Mouse (Mus musculus): ENCODE measurements around the gene Gm45233. TPM values are rescaled to one million over a fixed set of nuclear protein-coding genes. Genes with fewer than 3 reads are reported as not detected.

Gm45233 gene
- polyA plus RNA-seq, 1 experiment from 2014 or later, result 0.22 TPM

GRCm38 (mm10) chr7:43451726-43452125, 7.8 kb downstream of the Gm45233 start:
- H3K27me3 ChIP-seq (replicated peaks), result no peaks in the 10 kb centered on the region

GRCm38 (mm10) chr7:43452609-43453008, 8.7 kb downstream of the Gm45233 start:
- no peaks in the 10 kb centered on the region for H3K4me1 ChIP-seq
- H3K9ac ChIP-seq (replicated peaks), result no peak overlapping the region
- peaks cover 62% of the 10 kb centered on the region for H3K36me3 ChIP-seq
- no peak overlapping the region for H3K4me2 ChIP-seq
- WGBS, result 47% methylated on average over 4 of the region's 4 CpGs
- no peaks in the 10 kb centered on the region for H3K9me3 ChIP-seq (replicated peaks)
- H3K27ac ChIP-seq (replicated peaks), result no peak overlapping the region
- no peak overlapping the region for H3K4me3 ChIP-seq (replicated peaks)
- H3K27me3 ChIP-seq (replicated peaks), result no peaks in the 10 kb centered on the region
- ATAC-seq (ENCODE audit: low FRiP score), result no peak

More at GRCm38 (mm10) chr7:43451726-43452125, 7.8 kb downstream of the Gm45233 start:
- H3K9me3 ChIP-seq (replicated peaks), result no peaks in the 10 kb centered on the region
- no peak for ATAC-seq (ENCODE audit: low FRiP score)
- no peak overlapping the region for H3K4me3 ChIP-seq (replicated peaks)
- no peak overlapping the region for H3K9ac ChIP-seq (replicated peaks)
- no peak overlapping the region for H3K4me2 ChIP-seq
- H3K36me3 ChIP-seq, result peaks cover 53% of the 10 kb centered on the region
- 97% methylated on average over 11 of the region's 11 CpGs for WGBS
- no peak overlapping the region for H3K27ac ChIP-seq (replicated peaks)
- no peaks in the 10 kb centered on the region for H3K4me1 ChIP-seq

- WGBS, result 89% methylated on average over 14 of the region's 14 CpGs
- H3K4me2 ChIP-seq, result no peak overlapping the region
- no peak for ATAC-seq (ENCODE audit: low FRiP score)
- peaks cover 64% of the 10 kb centered on the region for H3K36me3 ChIP-seq
- H3K4me1 ChIP-seq, result no peaks in the 10 kb centered on the region
- no peak overlapping the region for H3K27ac ChIP-seq (replicated peaks)
- no peaks in the 10 kb centered on the region for H3K9me3 ChIP-seq (replicated peaks)
- H3K27me3 ChIP-seq (replicated peaks), result no peaks in the 10 kb centered on the region
- H3K4me3 ChIP-seq (replicated peaks), result no peak overlapping the region
- H3K9ac ChIP-seq (replicated peaks), result no peak overlapping the region
Observed at GRCm38 (mm10) chr7:43453599-43454355, 9.8 kb downstream of the Gm45233 start.

- H3K36me3 ChIP-seq, result peaks cover 64% of the 10 kb centered on the region
- H3K9me3 ChIP-seq (replicated peaks), result no peaks in the 10 kb centered on the region
- no peaks in the 10 kb centered on the region for H3K4me1 ChIP-seq
- no peak overlapping the region for H3K4me3 ChIP-seq (replicated peaks)
- H3K27me3 ChIP-seq (replicated peaks), result no peaks in the 10 kb centered on the region
- H3K4me2 ChIP-seq, result no peak overlapping the region
- no peak overlapping the region for H3K27ac ChIP-seq (replicated peaks)
- 92% methylated on average over 6 of the region's 6 CpGs for WGBS
- H3K9ac ChIP-seq (replicated peaks), result no peak overlapping the region
- no peak for ATAC-seq (ENCODE audit: low FRiP score)
Observed at GRCm38 (mm10) chr7:43454371-43454770, 10.4 kb downstream of the Gm45233 start.

DNA sequence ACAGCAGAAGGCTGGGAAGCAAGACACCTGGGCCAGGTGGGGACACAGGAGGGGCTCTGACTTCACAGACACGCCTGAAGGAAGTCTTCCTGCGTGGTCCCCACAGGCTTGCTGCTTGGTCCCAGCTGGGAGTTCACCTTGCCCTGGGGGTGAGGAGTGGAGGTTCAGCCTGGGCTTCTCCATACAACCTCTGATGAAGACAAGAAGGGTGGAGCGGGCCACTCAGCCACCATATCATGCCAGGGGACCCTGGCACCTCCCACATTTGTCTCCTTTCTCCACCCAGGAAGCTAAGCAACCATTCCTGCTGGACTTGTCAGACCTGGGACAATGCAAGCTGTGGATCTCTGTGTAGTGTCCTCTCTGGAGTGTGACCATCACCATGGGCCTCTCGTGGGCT, 18.9 kb downstream of the Gm45233 start, which contains the start of gene Vsig10l:
Gene Vsig10l, plus strand, starts transcription at position 301 of the 400 bp plus-strand sequence.
- 77% methylated on average over 4 of the region's 4 CpGs for WGBS
- Histone ChIP-seq H3K4me1 (peaks cover 23% of the 10 kb centered on the region), H3K9me3 (replicated peaks) (no peaks in the 10 kb centered on the region), H3K4me2 (no peak within 1 kb of the TSS), H3K9ac (replicated peaks) (no peak within 1 kb of the TSS), H3K27me3 (replicated peaks) (peaks cover 12% of the 10 kb centered on the region), H3K36me3 (no peaks in the 10 kb centered on the region), H3K27ac (replicated peaks) (no peak within 1 kb of the TSS), H3K4me3 (replicated peaks) (no peak within 1 kb of the TSS)
- no peak for ATAC-seq (ENCODE audit: low FRiP score)

- Histone ChIP-seq H3K27ac (replicated peaks) (no peak overlapping the region), H3K4me2 (peak overlapping the region; percentile 95), H3K9me3 (replicated peaks) (no peaks in the 10 kb centered on the region), H3K4me3 (replicated peaks) (no peak overlapping the region), H3K36me3 (no peaks in the 10 kb centered on the region), H3K4me1 (peaks cover 23% of the 10 kb centered on the region), H3K27me3 (replicated peaks) (peaks cover 15% of the 10 kb centered on the region), H3K9ac (replicated peaks) (no peak overlapping the region)
- WGBS, result 83% methylated on average over 7 of the region's 7 CpGs
- no peak for ATAC-seq (ENCODE audit: low FRiP score)
Observed at GRCm38 (mm10) chr7:43463976-43464375, 20.0 kb downstream of the Gm45233 start.

GRCm38 (mm10) chr7:43464864-43465343, 21.0 kb downstream of the Gm45233 start:
- H3K27me3 ChIP-seq (replicated peaks), result peaks cover 15% of the 10 kb centered on the region
- H3K9ac ChIP-seq (replicated peaks), result peak overlapping the region; percentile 63
- no peaks in the 10 kb centered on the region for H3K9me3 ChIP-seq (replicated peaks)
- peak overlapping the region; percentile 95 for H3K4me2 ChIP-seq
- peak overlapping the region; percentile 71 for H3K27ac ChIP-seq (replicated peaks)
- peak; percentile 67 for ATAC-seq (ENCODE audit: low FRiP score)
- H3K36me3 ChIP-seq, result no peaks in the 10 kb centered on the region
- H3K4me3 ChIP-seq (replicated peaks), result peak overlapping the region; percentile 52
- peaks cover 23% of the 10 kb centered on the region for H3K4me1 ChIP-seq
- WGBS, result 7% methylated on average over 35 of the region's 35 CpGs

DNA sequence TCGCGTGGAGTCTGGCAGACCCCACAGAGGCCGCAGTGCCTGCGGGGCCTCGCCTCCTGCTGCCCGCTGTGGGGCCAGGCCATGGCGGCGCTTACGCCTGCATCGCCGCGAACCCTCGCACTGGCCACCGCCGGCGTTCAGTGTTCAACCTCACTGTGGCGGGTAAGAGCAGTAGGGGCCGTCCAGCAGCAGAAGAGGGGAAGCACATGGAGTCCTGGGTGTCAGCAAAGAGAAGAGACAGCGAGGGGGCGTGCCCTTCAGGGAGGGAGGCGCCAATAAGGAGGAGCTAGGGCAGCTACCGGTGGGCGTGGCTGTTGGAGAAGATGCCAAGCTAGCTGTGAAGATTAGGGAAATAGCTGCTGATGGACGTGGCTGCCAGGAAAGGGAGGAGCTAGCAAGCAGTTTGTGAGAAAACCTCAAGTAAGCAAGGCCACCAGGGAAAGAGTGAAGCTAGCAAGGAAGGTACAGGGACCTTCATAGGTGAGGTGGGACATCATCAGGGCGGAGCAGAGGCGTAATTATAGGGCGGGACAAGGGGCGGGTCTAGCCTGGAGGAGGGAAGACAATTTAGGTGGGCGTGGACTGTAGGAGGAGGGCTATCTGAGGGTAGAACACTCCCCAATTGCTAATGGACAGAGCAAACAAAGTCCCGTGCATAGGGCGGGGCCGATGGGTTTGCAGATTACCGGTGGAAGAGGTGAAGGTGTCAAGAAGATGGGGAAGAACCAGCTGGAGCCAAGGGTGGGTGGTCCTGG, 21.6 kb downstream of the Gm45233 start:
- WGBS, result under 1% methylated on average over 33 of the region's 33 CpGs
- ATAC-seq (ENCODE audit: low FRiP score), result peak; percentile 90
- Histone ChIP-seq H3K36me3 (no peaks in the 10 kb centered on the region), H3K9ac (replicated peaks) (peak overlapping the region; percentile 63), H3K4me3 (replicated peaks) (peak overlapping the region; percentile 52), H3K27me3 (replicated peaks) (peaks cover 15% of the 10 kb centered on the region), H3K4me1 (peaks cover 23% of the 10 kb centered on the region), H3K4me2 (peak overlapping the region; percentile 95), H3K9me3 (replicated peaks) (no peaks in the 10 kb centered on the region), H3K27ac (replicated peaks) (peak overlapping the region; percentile 71)

DNA sequence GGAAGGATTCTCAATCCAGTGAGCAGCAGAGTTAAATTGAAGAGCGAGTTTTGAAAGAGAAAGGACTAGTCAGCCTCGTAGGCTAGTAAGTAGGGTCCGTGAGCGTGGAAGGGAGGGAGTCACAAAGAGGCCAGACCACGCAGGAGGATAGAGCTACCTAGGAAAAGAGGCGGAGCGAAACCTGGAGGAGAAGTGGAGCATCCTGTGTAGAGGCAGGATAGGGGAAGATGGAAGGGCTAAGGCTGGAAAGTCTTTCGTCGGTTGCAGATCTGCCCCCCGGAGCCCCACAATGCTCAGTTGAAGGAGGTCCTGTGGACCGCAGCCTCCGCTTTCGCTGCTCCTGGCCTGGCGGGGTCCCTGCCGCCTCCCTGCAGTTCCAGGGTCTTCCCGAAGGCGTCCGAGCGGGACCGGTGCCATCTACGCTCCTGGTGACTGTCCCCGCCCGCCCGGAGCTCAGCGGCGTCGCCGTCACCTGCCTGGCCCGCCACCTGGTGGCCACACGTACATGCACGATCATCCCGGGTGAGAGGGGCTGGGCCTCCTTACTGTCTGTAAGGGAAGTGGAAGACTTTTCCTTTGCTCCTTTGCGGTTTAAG, 22.3 kb downstream of the Gm45233 start:
- WGBS, result 2% methylated on average over 33 of the region's 33 CpGs

DNA sequence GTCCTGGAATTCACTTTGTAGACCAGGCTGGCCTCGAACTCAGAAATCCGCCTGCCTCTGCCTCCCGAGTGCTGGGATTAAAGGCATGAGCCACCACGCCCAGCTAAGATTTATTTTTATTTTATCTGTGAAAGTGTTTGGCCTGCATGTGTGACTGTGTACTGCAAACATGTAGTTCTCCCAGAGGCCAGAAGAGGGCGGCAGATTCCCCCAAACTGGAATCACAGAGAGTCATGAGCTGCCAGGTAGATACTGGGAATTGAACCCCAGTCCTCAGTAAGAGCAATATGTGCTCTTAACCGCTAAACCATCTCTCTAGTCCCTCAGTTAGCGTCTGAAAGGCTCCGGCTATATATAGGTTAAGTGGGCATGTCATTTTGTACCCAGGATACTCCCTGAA, 26.4 kb downstream of the Gm45233 start:
- Histone ChIP-seq H3K27me3 (replicated peaks) (peaks cover 12% of the 10 kb centered on the region), H3K27ac (replicated peaks) (no peak overlapping the region), H3K4me2 (no peak overlapping the region), H3K36me3 (peaks cover 11% of the 10 kb centered on the region), H3K9me3 (replicated peaks) (no peaks in the 10 kb centered on the region), H3K4me1 (peaks cover 14% of the 10 kb centered on the region), H3K9ac (replicated peaks) (no peak overlapping the region), H3K4me3 (replicated peaks) (no peak overlapping the region)
- 41% methylated on average over 8 of the region's 8 CpGs for whole genome bisulfite sequencing
- no peak for ATAC-seq (ENCODE audit: low FRiP score)

More for the DNA sequence above, 22.3 kb downstream of the Gm45233 start:
- Histone ChIP-seq H3K27ac (replicated peaks) (peak overlapping the region; percentile 71), H3K9me3 (replicated peaks) (no peaks in the 10 kb centered on the region), H3K4me3 (replicated peaks) (peak overlapping the region; percentile 52), H3K4me1 (peaks cover 23% of the 10 kb centered on the region), H3K4me2 (peak overlapping the region; percentile 95), H3K27me3 (replicated peaks) (peaks cover 15% of the 10 kb centered on the region), H3K9ac (replicated peaks) (peak overlapping the region; percentile 63), H3K36me3 (no peaks in the 10 kb centered on the region)
- ATAC-seq (ENCODE audit: low FRiP score), result peak; percentile 67

DNA sequence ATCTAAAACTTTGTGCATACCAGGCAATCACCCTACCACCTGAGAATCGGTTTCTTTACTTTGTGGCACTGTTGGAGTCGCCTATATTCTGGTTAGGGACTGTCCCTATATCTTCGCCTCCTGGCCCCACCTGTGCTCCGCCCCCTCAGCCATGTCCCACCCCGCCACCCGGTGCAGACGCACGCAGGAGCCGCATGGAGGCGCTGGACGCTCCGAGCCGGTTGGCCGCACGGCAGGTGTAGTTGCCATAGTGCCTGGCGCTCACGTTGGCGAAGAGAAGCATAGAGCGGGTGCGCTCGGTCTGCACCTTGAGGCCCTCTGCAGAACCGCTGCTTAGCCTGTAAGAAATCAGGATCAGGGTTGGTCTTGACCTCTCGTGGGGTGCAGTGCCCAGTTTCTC, 31.8 kb downstream of the Gm45233 start:
- no peak overlapping the region for H3K4me2 ChIP-seq
- no peaks in the 10 kb centered on the region for H3K9me3 ChIP-seq (replicated peaks)
- no peak overlapping the region for H3K27ac ChIP-seq (replicated peaks)
- H3K27me3 ChIP-seq (replicated peaks), result peaks cover 38% of the 10 kb centered on the region
- H3K4me3 ChIP-seq (replicated peaks), result no peak overlapping the region
- H3K4me1 ChIP-seq, result no peaks in the 10 kb centered on the region
- 17% methylated on average over 23 of the region's 23 CpGs for WGBS
- ATAC-seq (ENCODE audit: low FRiP score), result no peak
- H3K36me3 ChIP-seq, result peaks cover 29% of the 10 kb centered on the region
- H3K9ac ChIP-seq (replicated peaks), result no peak overlapping the region
